Mouse (Mus musculus) heart, embryonic 13.5 days (tissue): Measurements from ENCODE around the gene Amn1. TPM values are rescaled to one million over a fixed set of nuclear protein-coding genes. Genes with fewer than 3 reads are reported as not detected.
"Not testable (repeated sequence)": the region's sequence is repeated elsewhere in the genome, so short reads cannot be mapped to it uniquely, and the experiment has no call there.

ENCODE experiments used
- ATAC-seq: fragments of 200-750 bp; cut with Nextera tagmentation; 2 replicates; pipeline ENCODE4 v1.8.0; 2017; ENCODE audit warnings: moderate TSS enrichment; ENCODE audit not compliant: insufficient number of reproducible peaks, low FRiP score, low TSS enrichment; ENCODE audit errors: extremely low read depth
- H3K27ac ChIP-seq: fragments of 300-500 bp; sonication (generic); replicated peaks from 2 replicates; pipeline ENCODE4 v1.5.1; 2015; ENCODE audit warnings: moderate library complexity, mild to moderate bottlenecking, inconsistent platforms
- H3K27me3 ChIP-seq: fragments of 300-500 bp; sonication (generic); replicated peaks from 2 replicates; pipeline ENCODE4 v1.6.1; 2015; ENCODE audit warnings: mild to moderate bottlenecking, inconsistent platforms
- H3K36me3 ChIP-seq: fragments of 300-500 bp; sonication (generic); 2 replicates; pipeline ENCODE4 v1.6.1; 2015; ENCODE audit warnings: mild to moderate bottlenecking, inconsistent platforms
- H3K4me1 ChIP-seq: fragments of 300-500 bp; sonication (generic); 2 replicates; pipeline ENCODE4 v1.6.1; 2015; ENCODE audit warnings: inconsistent platforms
- H3K4me2 ChIP-seq: fragments of 300-500 bp; sonication (generic); 2 replicates; pipeline ENCODE4 v1.6.1; 2015; ENCODE audit warnings: inconsistent platforms, mild to moderate bottlenecking, moderate library complexity
- H3K4me3 ChIP-seq: fragments of 300-500 bp; sonication (generic); 2 replicates; pipeline ENCODE4 v1.5.1; 2015; ENCODE audit warnings: moderate library complexity, mild to moderate bottlenecking, inconsistent platforms
- H3K9ac ChIP-seq: fragments of 300-500 bp; sonication (generic); 2 replicates; pipeline ENCODE4 v1.6.1; 2015; ENCODE audit warnings: inconsistent platforms, mild to moderate bottlenecking, moderate library complexity
- H3K9me3 ChIP-seq: fragments of 300-500 bp; sonication (generic); 2 replicates; pipeline ENCODE4 v1.6.1; 2016; ENCODE audit warnings: inconsistent platforms
- WGBS: fragments of 180-500 bp; shearing (Covaris S2); methylation state at CpG from one replicate; pipeline ENCODE4 v1.1.7; 2015; ENCODE audit warnings: mixed read lengths; 5-methylcytosine and 5-hydroxymethylcytosine counted together
- polyA plus RNA-seq: library from polyadenylated mRNA; unstranded; fragments of >200 nt; fragmentation: Nextera tagmentation; extraction: Ambion mirVana; gene quantifications from 2 replicates; pipeline ENCODE4 v1.2.1, GENCODE M21; 2015

Amn1 gene
- polyA plus RNA-seq, 1 experiment from 2014 or later, result 22.5 TPM

GRCm38 (mm10) chr6:149187371-149187770, 1.1 kb downstream of the Amn1 start:
- Histone ChIP-seq H3K4me3 (peak overlapping the region; percentile 86), H3K27me3 (no peaks in the 10 kb centered on the region), H3K27ac (peak overlapping the region; percentile 91; the same call in 1 of the 2 replicates), H3K36me3 (peaks cover 23% of the 10 kb centered on the region), H3K9me3 (peaks cover 9% of the 10 kb centered on the region), H3K9ac (peak overlapping the region; percentile 91; the same call in 1 of the 2 replicates), H3K4me2 (peak overlapping the region; percentile 79), H3K4me1 (peaks cover 23% of the 10 kb centered on the region)
- whole genome bisulfite sequencing, result 53% methylated on average over 1 of the region's 1 CpGs
- no peak for ATAC-seq

- H3K27ac ChIP-seq, result no peak overlapping the region
- H3K27me3 ChIP-seq, result no peaks in the 10 kb centered on the region
- H3K9me3 ChIP-seq, result peaks cover 13% of the 10 kb centered on the region
- ATAC-seq, result no peak
- no peak overlapping the region for H3K4me3 ChIP-seq
- H3K9ac ChIP-seq, result no peak overlapping the region
- peaks cover 53% of the 10 kb centered on the region for H3K36me3 ChIP-seq
- whole genome bisulfite sequencing, result 90% methylated on average over 1 of the region's 1 CpGs
- no peak overlapping the region for H3K4me2 ChIP-seq
- H3K4me1 ChIP-seq, result peaks cover 17% of the 10 kb centered on the region
Measured at GRCm38 (mm10) chr6:149184007-149184406, 4.5 kb downstream of the Amn1 start.

GRCm38 (mm10) chr6:149179064-149179463, 9.4 kb downstream of the Amn1 start:
- Histone ChIP-seq H3K4me3 (no peak overlapping the region), H3K27me3 (no peaks in the 10 kb centered on the region), H3K4me2 (no peak overlapping the region), H3K9ac (no peak overlapping the region), H3K4me1 (peaks cover 12% of the 10 kb centered on the region), H3K9me3 (peaks cover 21% of the 10 kb centered on the region), H3K36me3 (peaks cover 97% of the 10 kb centered on the region), H3K27ac (no peak overlapping the region)
- ATAC-seq, result no peak

- no peak for ATAC-seq
- Histone ChIP-seq H3K4me2 (no peak overlapping the region), H3K4me1 (peaks cover 14% of the 10 kb centered on the region), H3K27me3 (no peaks in the 10 kb centered on the region), H3K27ac (no peak overlapping the region; the same call in 1 of the 2 replicates), H3K9ac (no peak overlapping the region), H3K4me3 (no peak overlapping the region), H3K36me3 (peaks cover 69% of the 10 kb centered on the region), H3K9me3 (peaks cover 9% of the 10 kb centered on the region)
- 80% methylated on average over 3 of the region's 3 CpGs for WGBS
Measured at GRCm38 (mm10) chr6:149174932-149175570, 13.5 kb downstream of the Amn1 start.

GRCm38 (mm10) chr6:149173831-149174625, 14.5 kb downstream of the Amn1 start:
- H3K27me3 ChIP-seq, result no peaks in the 10 kb centered on the region
- peaks cover 8% of the 10 kb centered on the region for H3K9me3 ChIP-seq
- H3K4me1 ChIP-seq, result peaks cover 14% of the 10 kb centered on the region
- WGBS, result 43% methylated on average over 4 of the region's 4 CpGs
- H3K27ac ChIP-seq, result no peak overlapping the region
- H3K4me2 ChIP-seq, result no peak overlapping the region
- ATAC-seq, result no peak
- peaks cover 67% of the 10 kb centered on the region for H3K36me3 ChIP-seq
- H3K4me3 ChIP-seq, result no peak overlapping the region
- H3K9ac ChIP-seq, result no peak overlapping the region

GRCm38 (mm10) chr6:149169965-149170364, 18.5 kb downstream of the Amn1 start:
- not testable (repeated sequence) for H3K27me3 ChIP-seq, H3K4me2 ChIP-seq, H3K9ac ChIP-seq, H3K4me3 ChIP-seq, H3K4me1 ChIP-seq, H3K27ac ChIP-seq, ATAC-seq
- 0 out of 2 replicates have a peak, but pooled peaks cover 11% of the 10 kb centered on the region for H3K9me3 ChIP-seq
- peaks cover 62% of the 10 kb centered on the region for H3K36me3 ChIP-seq
- WGBS, result 82% methylated on average over 4 of the region's 4 CpGs

GRCm38 (mm10) chr6:149168436-149168835, 20.1 kb downstream of the Amn1 start:
- 81% methylated on average over 2 of the region's 2 CpGs for WGBS
- no peak for ATAC-seq
- H3K9ac ChIP-seq, result no peak overlapping the region
- no peaks in the 10 kb centered on the region for H3K27me3 ChIP-seq
- no peak overlapping the region for H3K27ac ChIP-seq
- 0 out of 2 replicates have a peak, but pooled peaks cover 11% of the 10 kb centered on the region for H3K9me3 ChIP-seq
- no peak overlapping the region for H3K4me2 ChIP-seq
- no peaks in the 10 kb centered on the region for H3K4me1 ChIP-seq
- H3K4me3 ChIP-seq, result no peak overlapping the region
- H3K36me3 ChIP-seq, result peaks cover 59% of the 10 kb centered on the region

GRCm38 (mm10) chr6:149167672-149168071, 20.8 kb downstream of the Amn1 start:
- WGBS, result 97% methylated on average over 1 of the region's 1 CpGs
- Histone ChIP-seq H3K9me3 (0 out of 2 replicates have a peak, but pooled peaks cover 11% of the 10 kb centered on the region), H3K4me1 (no peaks in the 10 kb centered on the region), H3K36me3 (peaks cover 67% of the 10 kb centered on the region), H3K27me3 (no peaks in the 10 kb centered on the region), H3K9ac (no peak overlapping the region), H3K4me3 (no peak overlapping the region), H3K27ac (no peak overlapping the region), H3K4me2 (no peak overlapping the region)
- ATAC-seq, result no peak

- H3K36me3 ChIP-seq, result peaks cover 73% of the 10 kb centered on the region
- not testable (repeated sequence) for H3K4me3 ChIP-seq, H3K27me3 ChIP-seq, ATAC-seq, H3K27ac ChIP-seq, H3K4me2 ChIP-seq, H3K4me1 ChIP-seq, H3K9ac ChIP-seq
- H3K9me3 ChIP-seq, result 0 out of 2 replicates have a peak, but pooled peaks cover 11% of the 10 kb centered on the region
- WGBS, result 55% methylated on average over 3 of the region's 4 CpGs
Measured at GRCm38 (mm10) chr6:149167038-149167437, 21.5 kb downstream of the Amn1 start.

GRCm38 (mm10) chr6:149155031-149155841, 33.3 kb downstream of the Amn1 start:
- H3K4me3 ChIP-seq, result no peak overlapping the region
- whole genome bisulfite sequencing, result 25% methylated on average over 3 of the region's 3 CpGs
- H3K36me3 ChIP-seq, result peaks cover 58% of the 10 kb centered on the region
- H3K27me3 ChIP-seq, result no peaks in the 10 kb centered on the region
- peak overlapping the region; percentile 42; the same call in 1 of the 2 replicates for H3K27ac ChIP-seq
- H3K9me3 ChIP-seq, result no peaks in the 10 kb centered on the region
- peaks cover 25% of the 10 kb centered on the region for H3K4me1 ChIP-seq
- no peak overlapping the region for H3K9ac ChIP-seq
- no peak overlapping the region for H3K4me2 ChIP-seq
- no peak for ATAC-seq
